Mouse (Mus musculus) lung, adult 2 months (tissue): ENCODE data around the gene Ehmt2.

ENCODE experiments used
- CTCF ChIP-seq: fragments of 200-500 bp; IDR thresholded peaks from 2 replicates; pipeline ENCODE4 v1.5.1; 2011; ENCODE audit warnings: mild to moderate bottlenecking, low read length, control low read depth; ENCODE audit not compliant: insufficient read depth
- POLR2A ChIP-seq: fragments of 200-500 bp; IDR thresholded peaks from 2 replicates; pipeline ENCODE4 v1.6.1; 2011; ENCODE audit warnings: low read depth, mild to moderate bottlenecking, control low read depth, low read length, borderline replicate concordance; ENCODE audit errors: extremely low read depth

- TF ChIP-seq POLR2A (no peak), CTCF (no peak)
Observed at GRCm38 (mm10) chr17:34860514-34860913, 37.8 kb upstream of the Ehmt2 start.
